Mouse (Mus musculus) heart, postnatal 0 days (tissue): ENCODE measurements around the gene B4galnt4. TPM values are rescaled to one million over a fixed set of nuclear protein-coding genes. Genes with fewer than 3 reads are reported as not detected.
A peak's percentile ranks its signal among the peaks of the same experiment; 100 is the strongest.

Experiments used
- ATAC-seq: fragments of 200-750 bp; cut with Nextera tagmentation; 2 replicates; pipeline ENCODE4 v1.8.0; 2017; ENCODE audit warnings: low read depth, moderate number of reproducible peaks, moderate library complexity; ENCODE audit not compliant: insufficient read depth
- DNase-seq: peaks from one replicate; pipeline ENCODE4 v3.0.0-alpha.2; 2016; ENCODE audit warnings: low spot score
- H3K27ac ChIP-seq: fragments of 300-500 bp; sonication (generic); 2 replicates; pipeline ENCODE4 v1.5.1; 2014; ENCODE audit warnings: low read depth, mild to moderate bottlenecking
- H3K27me3 ChIP-seq: fragments of 300-500 bp; sonication (generic); 2 replicates; pipeline ENCODE4 v1.6.1; 2014; ENCODE audit warnings: low read length, mixed read lengths; ENCODE audit not compliant: control insufficient read depth, insufficient read depth
- H3K36me3 ChIP-seq: fragments of 300-500 bp; sonication (generic); replicated peaks from 2 replicates; pipeline ENCODE4 v1.6.1; 2014; ENCODE audit warnings: low read length, mixed read lengths; ENCODE audit not compliant: control insufficient read depth, insufficient read depth
- H3K4me1 ChIP-seq: fragments of 300-500 bp; sonication (generic); 2 replicates; pipeline ENCODE4 v1.6.1; 2014; ENCODE audit warnings: antibody characterized with exemption; ENCODE audit not compliant: control insufficient read depth, insufficient read depth
- H3K4me2 ChIP-seq: fragments of 300-500 bp; sonication (generic); 2 replicates; pipeline ENCODE4 v1.6.1; 2014; ENCODE audit warnings: low read depth, mild to moderate bottlenecking, low read length, moderate library complexity
- H3K4me3 ChIP-seq: fragments of 300-500 bp; sonication (generic); 2 replicates; pipeline ENCODE4 v1.5.1; 2014; ENCODE audit warnings: low read depth, low read length
- H3K9ac ChIP-seq: fragments of 300-500 bp; sonication (generic); replicated peaks from 2 replicates; pipeline ENCODE4 v1.6.1; 2014; ENCODE audit warnings: low read depth, low read length, mixed read lengths
- H3K9me3 ChIP-seq: fragments of 300-500 bp; sonication (generic); replicated peaks from 2 replicates; pipeline ENCODE4 v1.6.1; 2016; ENCODE audit warnings: low read length; ENCODE audit not compliant: control insufficient read depth
- CTCF ChIP-seq: IDR thresholded peaks from 2 replicates; pipeline ENCODE4 v1.5.1; 2016; ENCODE audit warnings: antibody characterized with exemption, control low read depth, low read depth
- EP300 ChIP-seq: IDR thresholded peaks from 2 replicates; pipeline ENCODE4 v1.6.1; 2016; ENCODE audit warnings: antibody characterized with exemption, low read depth
- WGBS: fragments of 180-500 bp; shearing (Covaris S2); extraction: QIAGEN DNeasy Blood & Tissue Kit; methylation state at CpG from one replicate; pipeline ENCODE4 v1.1.7; 2014; 5-methylcytosine and 5-hydroxymethylcytosine counted together
- polyA plus RNA-seq: library from polyadenylated mRNA; unstranded; fragments of >200 nt; fragmentation: Nextera tagmentation; extraction: Ambion mirVana; gene quantifications from 2 replicates; pipeline ENCODE4 v1.2.1, GENCODE M21; 2015
- total RNA-seq: library from RNA; depleted of rRNA; stranded (reverse); fragments of >200 nt; gene quantifications from 2 replicates; pipeline ENCODE4 v1.2.3, GENCODE M21; 2014; ENCODE audit warnings: low replicate concordance

B4galnt4 gene
- total and polyA plus RNA-seq, 2 experiments from 2014 or later = 0.10 TPM; not detected in 1

DNA sequence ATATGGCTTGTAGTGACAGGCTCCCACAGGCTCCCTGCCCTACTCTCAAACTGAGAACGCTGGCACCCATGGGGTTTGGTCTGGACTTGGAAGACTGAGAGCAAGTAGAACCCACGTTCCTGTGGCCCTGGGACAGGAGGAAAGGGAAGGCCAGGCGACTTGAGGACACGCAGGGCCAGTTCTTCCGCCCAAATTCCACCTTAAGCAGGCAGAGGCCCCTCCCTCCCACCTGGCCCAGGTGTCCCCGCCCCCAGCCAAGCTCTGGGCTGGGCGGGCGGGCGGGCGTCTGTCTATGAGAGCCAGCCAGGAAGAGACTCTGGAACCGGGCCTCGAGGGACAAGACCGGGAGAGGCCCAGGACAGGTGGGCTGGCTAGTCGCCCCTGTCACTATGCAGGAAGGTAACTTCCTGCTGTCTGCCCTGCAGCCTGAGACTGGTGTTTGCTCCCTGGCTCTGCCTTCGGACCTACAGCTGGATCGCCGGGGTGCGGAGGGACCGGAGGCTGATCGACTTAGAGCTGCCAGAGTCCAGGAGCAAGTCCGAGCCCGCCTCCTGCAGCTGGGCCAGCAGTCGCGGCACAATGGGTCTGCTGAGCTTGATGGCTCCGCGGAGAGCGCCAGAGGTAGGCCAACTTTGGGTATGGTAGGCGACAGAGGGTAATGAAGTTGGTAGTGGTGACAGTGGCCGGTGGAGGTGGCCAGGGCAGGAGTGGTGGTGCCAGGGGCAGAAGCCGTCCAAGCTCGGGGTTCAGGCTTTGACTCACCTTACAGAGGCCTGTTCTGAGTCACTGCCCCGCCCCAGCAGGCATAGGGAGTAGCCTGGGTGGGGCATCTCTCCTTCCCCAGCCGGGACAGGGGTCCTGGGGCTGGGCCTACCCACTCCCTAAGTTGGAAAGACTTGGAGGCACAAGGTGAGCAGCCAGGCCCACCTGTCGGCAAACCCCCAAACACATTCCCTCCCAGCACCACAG, 18.9 kb downstream of the B4galnt4 start:
- Histone ChIP-seq H3K4me1 (no peaks in the 10 kb centered on the region), H3K27me3 (peaks cover 23% of the 10 kb centered on the region), H3K27ac (no peak overlapping the region), H3K9me3 (no peaks in the 10 kb centered on the region), H3K4me3 (no peak overlapping the region), H3K4me2 (no peak overlapping the region), H3K9ac (no peak overlapping the region), H3K36me3 (no peaks in the 10 kb centered on the region)
- no peak for ATAC-seq
- TF ChIP-seq CTCF = no peak
- TF ChIP-seq EP300 = no peak
- no peak for DNase-seq
- WGBS = 34% methylated on average over 34 of the region's 34 CpGs

- Histone ChIP-seq H3K4me2 (no peak overlapping the region; the same call in 1 of the 2 replicates), H3K27ac (no peak overlapping the region), H3K4me3 (no peak overlapping the region; the same call in 1 of the 2 replicates), H3K27me3 (peaks cover 35% of the 10 kb centered on the region), H3K4me1 (no peaks in the 10 kb centered on the region), H3K36me3 (no peaks in the 10 kb centered on the region), H3K9me3 (no peaks in the 10 kb centered on the region), H3K9ac (no peak overlapping the region)
- DNase-seq (no peak), ATAC-seq (no peak)
- 29% methylated on average over 8 of the region's 8 CpGs for WGBS
- TF ChIP-seq CTCF (no peak), EP300 (no peak)
These were observed 27.0 kb downstream of the B4galnt4 start for GRCm38 (mm10) chr7:141087894-141088293.

DNA sequence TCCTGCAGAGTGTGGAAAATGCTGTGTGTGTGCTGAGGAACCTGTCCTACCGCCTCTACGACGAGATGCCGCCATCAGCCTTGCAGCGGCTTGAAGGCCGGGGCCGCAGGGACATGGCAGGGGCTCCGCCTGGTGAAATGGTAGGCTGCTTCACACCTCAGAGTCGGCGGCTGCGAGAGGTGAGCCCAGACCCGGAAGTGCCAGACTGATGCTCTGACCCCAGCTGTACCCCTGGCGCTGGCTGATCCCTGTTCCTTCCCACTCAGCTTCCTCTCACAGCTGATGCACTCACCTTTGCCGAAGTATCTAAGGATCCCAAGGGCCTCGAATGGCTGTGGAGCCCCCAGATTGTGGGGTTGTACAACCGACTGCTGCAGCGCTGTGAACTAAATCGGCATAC, 27.6 kb downstream of the B4galnt4 start:
- Histone ChIP-seq H3K9me3 (no peaks in the 10 kb centered on the region), H3K4me2 (peak overlapping the region; percentile 25; the same call in 1 of the 2 replicates), H3K4me1 (no peaks in the 10 kb centered on the region), H3K4me3 (no peak overlapping the region; the same call in 1 of the 2 replicates), H3K36me3 (no peaks in the 10 kb centered on the region), H3K9ac (no peak overlapping the region), H3K27ac (no peak overlapping the region), H3K27me3 (peaks cover 35% of the 10 kb centered on the region)
- 9% methylated on average over 18 of the region's 18 CpGs for WGBS
- ATAC-seq = no peak
- no peak for DNase-seq
- TF ChIP-seq EP300 (no peak), CTCF (no peak)

- no peak overlapping the region for H3K4me3 ChIP-seq
- peaks cover 35% of the 10 kb centered on the region for H3K27me3 ChIP-seq
- 70% methylated on average over 8 of the region's 8 CpGs for WGBS
- no peak for DNase-seq
- H3K4me1 ChIP-seq = no peaks in the 10 kb centered on the region
- no peaks in the 10 kb centered on the region for H3K36me3 ChIP-seq
- no peak overlapping the region for H3K4me2 ChIP-seq
- no peak overlapping the region for H3K27ac ChIP-seq
- H3K9me3 ChIP-seq = no peaks in the 10 kb centered on the region
- no peak overlapping the region for H3K9ac ChIP-seq
- TF ChIP-seq CTCF = no peak
- no peak for TF ChIP-seq EP300
- ATAC-seq = no peak
These were observed 29.3 kb downstream of the B4galnt4 start for GRCm38 (mm10) chr7:141090228-141090627.

GRCm38 (mm10) chr7:141092051-141092735, 31.3 kb downstream of the B4galnt4 start:
- TF ChIP-seq CTCF (peak; percentile 84), EP300 (no peak)
- Histone ChIP-seq H3K4me1 (no peaks in the 10 kb centered on the region), H3K27ac (no peak overlapping the region), H3K4me3 (peak overlapping the region; percentile 9; the same call in 1 of the 2 replicates), H3K36me3 (no peaks in the 10 kb centered on the region), H3K27me3 (peaks cover 31% of the 10 kb centered on the region), H3K9ac (no peak overlapping the region), H3K9me3 (no peaks in the 10 kb centered on the region), H3K4me2 (peak overlapping the region; percentile 40)
- peak; percentile 86 for DNase-seq
- peak; percentile 88 for ATAC-seq
- 7% methylated on average over 36 of the region's 37 CpGs for WGBS
